ENCODE assay signal across 15 mouse cellular contexts in genomic region chr2:167302641-167303040, GRCm38 (mm10). TPM values are rescaled to one million over a fixed set of nuclear protein-coding genes. Genes with fewer than 3 reads are reported as not detected.
A peak's percentile ranks its signal among the peaks of the same experiment; 100 is the strongest.
DNase-seq lines count a peak whose midpoint lies in the region; ATAC-seq and TF ChIP-seq lines count a peak whose summit lies in the region.
"Had no signal": no experiment of that assay in that cellular context is flagged by ENCODE, and none has a peak within 500 bp of the region (broad histone marks: within the 10 kb centered on the region; RNA-seq: fewer than 3 reads in every experiment).

No protein-coding gene starts in this region.

- H3ac ChIP-seq in myocyte (ENCODE audit: control insufficient read depth, insufficient read length), result no peak overlapping the region

- no peaks in the 10 kb centered on the region for H3K79me2 ChIP-seq in myocyte (ENCODE audit: control insufficient read depth, insufficient read depth)

- peaks cover 9% of the 10 kb centered on the region for H3K36me3 ChIP-seq in myocyte (ENCODE audit: control insufficient read depth, insufficient read depth)

- no peak overlapping the region for H3K4me3 ChIP-seq in myocyte
- H3K4me3 ChIP-seq: forebrain, embryonic 12.5 days; limb, embryonic 13.5 days; midbrain, embryonic 15.5 days; neural tube, embryonic 13.5 days had no signal

- H3K4me2 ChIP-seq in myocyte (ENCODE audit: low read depth), result no peak overlapping the region
- H3K4me2 ChIP-seq: forebrain, embryonic 12.5 days; limb, embryonic 13.5 days; midbrain, embryonic 15.5 days; neural tube, embryonic 13.5 days had no signal

- peak; percentile 4 for DNase-seq in adrenal gland, postnatal 10 days
- DNase-seq in adrenal gland, adult 2 months, result no peak
- peak; percentile 1 for DNase-seq in kidney, adult 11 months
- no peak for DNase-seq in kidney, adult 18-20 months
- DNase-seq in right cerebral cortex, postnatal 25 days, result peak; percentile 2
- DNase-seq in right cerebral cortex, adult 2 months (ENCODE audit: low spot score in 2 of 2), result no peak
- DNase-seq: liver, postnatal 0 days had no signal

- H3K27me3 ChIP-seq in myocyte (ENCODE audit: control insufficient read depth, insufficient read depth, insufficient read length), result no peaks in the 10 kb centered on the region
- H3K27me3 ChIP-seq: forebrain, embryonic 12.5 days; limb, embryonic 13.5 days; midbrain, embryonic 15.5 days; neural tube, embryonic 13.5 days; Patski had no signal

- TF ChIP-seq POLR2A in myocyte (IDR thresholded peaks at IDR 0.05; ENCODE audit: insufficient read length, low read depth), result no peak

- ATAC-seq in inflammation-experienced regulatory T-cells, adult 6 months, result no peak
- ATAC-seq: intestine, postnatal 0 days; liver, postnatal 0 days; midbrain, embryonic 15.5 days; Patski had no signal

TF ChIP-seq in myocyte, 11 proteins besides CTCF, POLR2A, EP300 and RAD21:
- TF ChIP-seq REST (IDR thresholded peaks at IDR 0.05; ENCODE audit: insufficient read depth, insufficient read length), result no peak
- no peak for TF ChIP-seq E2F4 (IDR thresholded peaks at IDR 0.05; ENCODE audit: insufficient read depth)
- no peak for TF ChIP-seq USF1 (IDR thresholded peaks at IDR 0.05; ENCODE audit: low read depth)
- TF ChIP-seq POLR2AphosphoS2 (IDR thresholded peaks at IDR 0.05; ENCODE audit: insufficient read length, low read depth), result peak; percentile 11
- no peak for TF ChIP-seq SRF (IDR thresholded peaks at IDR 0.05; ENCODE audit: control insufficient read depth, insufficient read length, low read depth)
- no peak for TF ChIP-seq TCF12 (IDR thresholded peaks at IDR 0.05; ENCODE audit: insufficient read depth, poor library complexity, severe bottlenecking)
TF ChIP-seq in myocyte: peak in this region for 1.

RNA-seq across cellular contexts. Expression of gene B4galt5, which starts 46.3 kb away (rescaled TPM):
- 10 to 100 TPM; 55.5 to 76.9 TPM for total RNA-seq in adrenal gland, postnatal 10 days (2021)
- 100 to 1,000 TPM in 1 of 2 experiments, 10 to 100 TPM in 1; 92.7 to 113 TPM for total RNA-seq in adrenal gland, adult 2 months (2021)
- polyA plus RNA-seq in adrenal gland, adult 2 months (2012; rRNA removed), result 43.9 and 47.6 TPM in 2 replicates
- polyA plus RNA-seq in myocyte (2012; fragmentation: generic; extraction: Trizol), result 70.0 TPM
- 10 to 100 TPM in 1 of 3 experiments, 1 to 10 TPM in 2; 5.1 to 16.7 (median 5.2) TPM for polyA plus RNA-seq in inflammation-experienced regulatory T-cells, adult 6 months (2017; shearing (Covaris generic))

Comparison
In these comparisons a context has a peak if more than half of its experiments do, and no peak if none do; other contexts are left out.
1. DNase-seq: peak in adrenal gland, postnatal 10 days (single experiment), kidney, adult 11 months (single experiment) and right cerebral cortex, postnatal 25 days (single experiment); none in adrenal gland, adult 2 months (single experiment), kidney, adult 18-20 months (single experiment) and right cerebral cortex, adult 2 months (0 of 2).